Mouse (Mus musculus) R1 (cell line): Measurements from ENCODE around the gene Snapc4.

Experiments used
- DNase-seq: peaks from one replicate; pipeline ENCODE4 v3.0.0-alpha.2; 2018; ENCODE audit warnings: low read depth, low spot score

Gene Snapc4

DNA sequence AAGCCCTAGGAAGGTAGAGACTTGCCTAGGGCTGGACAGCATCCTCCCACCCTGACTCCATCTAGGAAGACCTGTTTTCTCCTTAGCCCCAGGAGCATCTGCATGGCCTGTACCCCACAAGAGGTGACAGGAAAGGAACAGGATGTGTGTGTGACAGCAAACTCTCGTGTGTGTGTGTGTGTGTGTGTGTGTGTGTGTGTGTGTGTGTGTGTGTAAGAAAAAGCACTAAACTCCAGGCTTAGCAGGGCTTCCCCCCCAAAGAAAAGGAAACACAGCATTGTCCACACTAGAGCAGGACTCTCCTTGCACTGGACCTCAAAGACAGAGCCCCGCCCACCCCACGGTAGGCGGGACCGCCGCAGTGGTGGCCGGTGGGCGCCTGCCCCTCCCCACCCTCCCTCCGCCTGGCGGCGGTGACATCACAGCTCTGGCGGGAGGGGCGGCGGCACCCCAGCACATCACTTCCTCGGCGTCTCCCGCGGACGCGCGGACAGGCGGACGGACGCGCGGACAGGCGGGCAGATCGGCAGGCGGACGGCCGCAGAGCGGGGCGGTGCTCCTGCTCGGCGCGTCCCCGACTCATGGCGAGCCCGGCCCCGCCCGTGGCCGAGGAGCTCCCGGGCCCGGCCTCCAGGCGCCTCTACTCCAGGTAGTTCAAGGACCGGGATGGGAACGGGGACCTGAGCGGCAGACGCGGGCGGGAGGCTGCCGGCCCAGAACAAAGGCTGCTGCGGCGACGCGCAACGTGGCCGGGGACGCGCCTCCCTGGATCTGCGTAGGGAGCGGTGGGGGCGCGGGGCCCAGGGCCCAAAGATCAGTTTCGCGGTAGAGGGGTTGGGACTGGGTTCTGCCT, 65.2 kb downstream of the Snapc4 start, which contains the start of gene Gpsm1:
TSS of gene Gpsm1 (plus strand) at position 444 of the 853 bp plus-strand sequence.
- DNase-seq, result peak; percentile 43

GRCm38 (mm10) chr2:26314281-26315071, 66.0 kb downstream of the Snapc4 start:
- no peak for DNase-seq

DNA sequence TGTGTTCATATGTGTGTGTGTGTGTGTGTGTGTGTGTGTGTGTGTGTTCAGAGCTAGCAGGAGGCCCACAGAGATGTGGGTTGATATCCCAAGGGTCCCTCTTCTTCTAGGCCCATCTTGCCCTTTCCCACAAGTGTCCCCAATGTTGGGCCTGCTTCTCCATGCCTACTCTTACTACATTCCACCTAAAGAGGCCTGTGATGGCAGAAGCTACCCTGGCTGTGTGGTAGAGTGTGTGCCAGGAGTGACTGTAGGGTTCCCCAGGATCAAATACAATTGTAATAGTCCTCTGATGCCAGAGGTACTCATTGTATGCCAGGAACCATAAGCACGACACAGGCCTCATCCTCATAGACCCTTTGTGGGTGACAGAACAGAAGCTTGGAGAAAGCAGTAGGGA, 67.1 kb downstream of the Snapc4 start:
- no peak for DNase-seq

GRCm38 (mm10) chr2:26312812-26313211, 67.6 kb downstream of the Snapc4 start:
- DNase-seq, result no peak
